Mouse (Mus musculus) heart, postnatal 0 days (tissue): ENCODE measurements at regions not wholly inside any gene's neighbourhood (a gene's known extent, or its start where the extent isn't known, plus 50 kb on each side); places are given as distances from the start of the nearest gene placed in this dataset.

Experiments
- ATAC-seq: fragments of 200-750 bp; cut with Nextera tagmentation; 2 replicates; pipeline ENCODE4 v1.8.0; 2017; ENCODE audit warnings: low read depth, moderate number of reproducible peaks, moderate library complexity; ENCODE audit not compliant: insufficient read depth
- DNase-seq: peaks from one replicate; pipeline ENCODE4 v3.0.0-alpha.2; 2016; ENCODE audit warnings: low spot score
- H3K27ac ChIP-seq: fragments of 300-500 bp; sonication (generic); 2 replicates; pipeline ENCODE4 v1.5.1; 2014; ENCODE audit warnings: low read depth, mild to moderate bottlenecking
- H3K27me3 ChIP-seq: fragments of 300-500 bp; sonication (generic); 2 replicates; pipeline ENCODE4 v1.6.1; 2014; ENCODE audit warnings: low read length, mixed read lengths; ENCODE audit not compliant: control insufficient read depth, insufficient read depth
- H3K36me3 ChIP-seq: fragments of 300-500 bp; sonication (generic); replicated peaks from 2 replicates; pipeline ENCODE4 v1.6.1; 2014; ENCODE audit warnings: low read length, mixed read lengths; ENCODE audit not compliant: control insufficient read depth, insufficient read depth
- H3K4me1 ChIP-seq: fragments of 300-500 bp; sonication (generic); 2 replicates; pipeline ENCODE4 v1.6.1; 2014; ENCODE audit warnings: antibody characterized with exemption; ENCODE audit not compliant: control insufficient read depth, insufficient read depth
- H3K4me2 ChIP-seq: fragments of 300-500 bp; sonication (generic); 2 replicates; pipeline ENCODE4 v1.6.1; 2014; ENCODE audit warnings: low read depth, mild to moderate bottlenecking, low read length, moderate library complexity
- H3K4me3 ChIP-seq: fragments of 300-500 bp; sonication (generic); 2 replicates; pipeline ENCODE4 v1.5.1; 2014; ENCODE audit warnings: low read depth, low read length
- H3K9ac ChIP-seq: fragments of 300-500 bp; sonication (generic); replicated peaks from 2 replicates; pipeline ENCODE4 v1.6.1; 2014; ENCODE audit warnings: low read depth, low read length, mixed read lengths
- H3K9me3 ChIP-seq: fragments of 300-500 bp; sonication (generic); replicated peaks from 2 replicates; pipeline ENCODE4 v1.6.1; 2016; ENCODE audit warnings: low read length; ENCODE audit not compliant: control insufficient read depth
- CTCF ChIP-seq: IDR thresholded peaks from 2 replicates; pipeline ENCODE4 v1.5.1; 2016; ENCODE audit warnings: antibody characterized with exemption, control low read depth, low read depth
- EP300 ChIP-seq: IDR thresholded peaks from 2 replicates; pipeline ENCODE4 v1.6.1; 2016; ENCODE audit warnings: antibody characterized with exemption, low read depth
- WGBS: fragments of 180-500 bp; shearing (Covaris S2); extraction: QIAGEN DNeasy Blood & Tissue Kit; methylation state at CpG from one replicate; pipeline ENCODE4 v1.1.7; 2014; 5-methylcytosine and 5-hydroxymethylcytosine counted together

DNA sequence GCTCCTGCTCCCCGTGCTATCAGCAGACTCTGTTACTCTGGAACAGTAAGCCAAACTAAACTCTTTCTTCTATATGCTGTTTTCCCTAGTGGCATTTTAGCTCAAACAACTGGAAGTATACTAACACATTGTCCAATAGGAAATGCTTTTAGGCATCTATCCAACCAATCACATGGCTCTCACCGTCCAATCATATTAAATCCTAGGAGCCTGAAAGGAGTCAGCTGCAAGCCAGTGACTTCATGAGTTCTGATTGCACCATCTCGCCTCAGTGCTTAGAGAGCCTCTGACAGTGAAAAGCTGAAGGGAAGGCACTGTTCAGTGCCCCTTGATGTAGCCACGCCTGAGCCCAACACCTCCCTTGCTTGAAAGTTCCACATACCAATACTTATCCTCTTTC, 221.0 kb upstream of the Tle3 start:
- Histone ChIP-seq H3K9me3 (no peaks in the 10 kb centered on the region), H3K4me3 (no peak overlapping the region), H3K27ac (no peak overlapping the region), H3K9ac (no peak overlapping the region), H3K27me3 (peaks cover 23% of the 10 kb centered on the region; the same call in 1 of the 2 replicates), H3K4me1 (no peaks in the 10 kb centered on the region), H3K36me3 (no peaks in the 10 kb centered on the region), H3K4me2 (no peak overlapping the region)
- TF ChIP-seq EP300 (no peak), CTCF (no peak)
- DNase-seq, result no peak
- WGBS, result 67% methylated on average over 4 of the region's 4 CpGs
- ATAC-seq, result no peak

DNA sequence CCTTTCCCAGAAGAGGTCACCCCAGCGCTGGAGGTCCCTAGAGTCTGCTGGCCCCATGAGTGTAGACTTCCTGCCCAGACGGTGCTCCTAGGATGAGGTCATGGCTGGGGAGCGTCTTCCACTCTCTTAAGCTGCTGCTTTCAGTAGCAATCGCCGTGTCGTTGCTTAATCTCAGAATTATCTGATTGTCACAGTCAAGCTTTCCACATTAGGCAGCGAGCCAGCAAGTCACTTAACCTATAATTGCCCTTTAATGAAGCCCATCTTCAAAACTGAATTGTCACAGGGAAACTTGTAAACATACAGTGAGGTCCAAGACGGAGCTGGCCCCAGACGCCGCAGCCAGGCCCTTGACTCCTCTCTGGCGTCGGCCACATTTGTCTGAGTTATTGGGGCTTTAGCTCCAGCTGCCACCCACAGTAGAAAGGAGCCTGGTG, 220.2 kb upstream of the Tle3 start:
- ATAC-seq, result no peak
- Histone ChIP-seq H3K4me1 (no peaks in the 10 kb centered on the region), H3K27me3 (peaks cover 19% of the 10 kb centered on the region; the same call in 1 of the 2 replicates), H3K9me3 (no peaks in the 10 kb centered on the region), H3K36me3 (no peaks in the 10 kb centered on the region), H3K4me2 (no peak overlapping the region), H3K4me3 (no peak overlapping the region), H3K9ac (no peak overlapping the region), H3K27ac (no peak overlapping the region)
- TF ChIP-seq CTCF, result no peak
- DNase-seq, result no peak
- 33% methylated on average over 12 of the region's 12 CpGs for WGBS

DNA sequence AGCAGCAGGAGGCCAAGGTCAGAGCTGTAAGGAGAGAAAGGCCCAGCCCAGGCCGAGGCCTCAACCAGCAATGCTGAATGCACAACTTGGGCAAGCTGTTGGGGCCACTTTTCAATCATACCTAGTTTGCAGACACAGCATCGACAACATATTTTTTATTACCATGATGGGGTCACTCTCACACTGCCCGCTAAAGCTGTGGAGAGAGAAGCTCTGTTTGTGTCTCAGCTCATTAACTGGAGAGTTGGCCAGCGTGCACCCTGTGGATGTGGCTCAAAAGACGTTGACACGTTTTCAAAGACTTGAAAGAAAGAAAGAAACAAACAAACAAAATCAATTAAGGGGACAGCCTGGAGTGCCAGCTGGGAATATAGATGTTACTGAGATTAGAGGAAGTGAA, 217.4 kb upstream of the Tle3 start:
- Histone ChIP-seq H3K27ac (no peak overlapping the region), H3K4me2 (no peak overlapping the region), H3K9ac (no peak overlapping the region), H3K9me3 (no peaks in the 10 kb centered on the region), H3K4me1 (no peaks in the 10 kb centered on the region), H3K4me3 (no peak overlapping the region), H3K36me3 (no peaks in the 10 kb centered on the region), H3K27me3 (0 out of 2 replicates have a peak, but pooled peaks cover 22% of the 10 kb centered on the region)
- TF ChIP-seq CTCF (no peak), EP300 (no peak)
- WGBS, result 80% methylated on average over 6 of the region's 6 CpGs
- no peak for ATAC-seq
- DNase-seq, result no peak

DNA sequence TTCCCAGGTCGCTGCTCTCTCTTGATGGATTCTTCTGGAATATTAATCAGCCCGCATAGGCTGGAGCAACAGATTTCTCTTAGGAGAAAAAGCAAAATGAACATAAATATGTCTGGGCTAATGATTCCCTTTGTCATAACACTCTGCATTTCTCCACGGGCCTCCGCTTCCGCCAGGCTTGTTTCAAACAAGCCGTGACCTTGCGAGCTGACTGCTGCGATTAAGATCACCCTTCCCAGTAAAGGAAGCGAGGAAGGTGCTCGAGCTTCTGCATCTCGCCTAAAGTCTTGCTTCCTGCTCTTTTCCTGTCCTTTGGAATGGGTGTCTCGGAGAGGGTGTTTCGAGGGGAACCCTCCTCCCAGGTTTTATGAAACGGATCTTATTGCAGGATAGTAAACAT, 216.3 kb upstream of the Tle3 start:
- Histone ChIP-seq H3K27ac (no peak overlapping the region), H3K9me3 (no peaks in the 10 kb centered on the region), H3K36me3 (no peaks in the 10 kb centered on the region), H3K4me1 (no peaks in the 10 kb centered on the region), H3K9ac (no peak overlapping the region), H3K27me3 (0 out of 2 replicates have a peak, but pooled peaks cover 26% of the 10 kb centered on the region), H3K4me3 (no peak overlapping the region), H3K4me2 (no peak overlapping the region)
- no peak for DNase-seq
- TF ChIP-seq EP300, result no peak
- TF ChIP-seq CTCF, result no peak
- 68% methylated on average over 14 of the region's 14 CpGs for WGBS
- ATAC-seq, result no peak

DNA sequence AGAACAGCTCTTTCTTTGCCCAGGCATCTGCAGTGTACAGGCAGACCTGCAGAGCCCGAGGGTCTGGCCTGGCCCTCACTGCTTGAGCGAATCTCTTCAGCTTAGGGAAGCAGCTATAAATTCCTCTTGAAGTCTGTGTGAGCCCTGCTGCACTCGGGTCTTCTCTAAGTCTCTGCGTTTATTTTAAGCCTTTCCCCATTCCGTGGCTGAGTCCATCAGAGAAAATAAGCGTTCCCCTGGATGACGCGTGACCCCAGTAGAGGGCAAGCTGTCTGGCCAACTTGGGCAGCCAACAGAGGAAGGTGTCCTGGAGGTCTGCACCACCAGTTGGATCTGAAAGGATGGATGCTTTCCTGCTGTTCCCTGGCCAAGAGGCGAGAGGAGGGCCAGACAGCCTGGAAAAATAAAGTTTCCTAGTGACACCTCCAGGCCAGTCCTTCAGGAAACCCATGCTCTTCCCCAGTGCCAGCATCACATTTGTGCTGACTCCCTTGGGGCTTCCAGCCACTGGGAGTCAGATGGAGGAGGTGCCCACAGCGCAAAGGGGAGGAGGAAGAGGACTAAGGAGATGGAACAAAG, 213.9 kb upstream of the Tle3 start:
- H3K9me3 ChIP-seq, result no peaks in the 10 kb centered on the region
- H3K27ac ChIP-seq, result no peak overlapping the region
- ATAC-seq (no peak), DNase-seq (no peak)
- TF ChIP-seq EP300, result no peak
- no peak for TF ChIP-seq CTCF
- no peak overlapping the region for H3K9ac ChIP-seq
- no peaks in the 10 kb centered on the region for H3K4me1 ChIP-seq
- no peaks in the 10 kb centered on the region for H3K36me3 ChIP-seq
- 31% methylated on average over 10 of the region's 10 CpGs for WGBS
- H3K4me3 ChIP-seq, result no peak overlapping the region
- no peak overlapping the region for H3K4me2 ChIP-seq
- H3K27me3 ChIP-seq, result peaks cover 33% of the 10 kb centered on the region; the same call in 1 of the 2 replicates

DNA sequence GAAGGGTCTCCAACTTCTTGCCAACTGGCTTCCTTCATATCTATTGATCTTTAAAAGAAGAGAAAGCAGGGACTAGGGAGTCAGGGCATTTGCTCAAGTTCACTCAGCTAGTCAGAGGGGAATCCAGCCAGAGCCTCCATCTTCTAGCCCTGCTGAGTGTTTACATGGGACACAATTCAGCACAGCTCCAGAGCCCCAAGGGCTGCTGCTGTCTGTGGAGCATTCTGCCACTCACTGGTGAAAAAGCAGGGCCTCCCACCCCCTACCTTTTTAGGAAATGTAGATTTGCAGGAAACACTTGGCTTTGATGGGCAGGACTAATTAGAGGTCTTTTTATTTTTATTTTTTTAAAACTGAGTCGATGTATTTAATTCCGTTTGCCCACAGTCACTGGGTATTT, 213.0 kb upstream of the Tle3 start:
- 74% methylated on average over 2 of the region's 2 CpGs for WGBS
- no peak overlapping the region for H3K27ac ChIP-seq
- no peaks in the 10 kb centered on the region for H3K9me3 ChIP-seq
- no peak overlapping the region for H3K4me3 ChIP-seq
- H3K27me3 ChIP-seq, result peaks cover 33% of the 10 kb centered on the region; the same call in 1 of the 2 replicates
- ATAC-seq, result no peak
- no peak overlapping the region for H3K4me2 ChIP-seq
- TF ChIP-seq CTCF, result no peak
- TF ChIP-seq EP300, result no peak
- no peaks in the 10 kb centered on the region for H3K4me1 ChIP-seq
- no peaks in the 10 kb centered on the region for H3K36me3 ChIP-seq
- H3K9ac ChIP-seq, result no peak overlapping the region
- no peak for DNase-seq
